Mouse (Mus musculus) brain, adult 2 months (tissue): Measurements from ENCODE around the gene Zfp553.

Experiments
- DNase-seq: peaks from one replicate; pipeline ENCODE4 v3.0.0; 2011; ENCODE audit warnings: low read depth, low spot score

Gene Zfp553

DNA sequence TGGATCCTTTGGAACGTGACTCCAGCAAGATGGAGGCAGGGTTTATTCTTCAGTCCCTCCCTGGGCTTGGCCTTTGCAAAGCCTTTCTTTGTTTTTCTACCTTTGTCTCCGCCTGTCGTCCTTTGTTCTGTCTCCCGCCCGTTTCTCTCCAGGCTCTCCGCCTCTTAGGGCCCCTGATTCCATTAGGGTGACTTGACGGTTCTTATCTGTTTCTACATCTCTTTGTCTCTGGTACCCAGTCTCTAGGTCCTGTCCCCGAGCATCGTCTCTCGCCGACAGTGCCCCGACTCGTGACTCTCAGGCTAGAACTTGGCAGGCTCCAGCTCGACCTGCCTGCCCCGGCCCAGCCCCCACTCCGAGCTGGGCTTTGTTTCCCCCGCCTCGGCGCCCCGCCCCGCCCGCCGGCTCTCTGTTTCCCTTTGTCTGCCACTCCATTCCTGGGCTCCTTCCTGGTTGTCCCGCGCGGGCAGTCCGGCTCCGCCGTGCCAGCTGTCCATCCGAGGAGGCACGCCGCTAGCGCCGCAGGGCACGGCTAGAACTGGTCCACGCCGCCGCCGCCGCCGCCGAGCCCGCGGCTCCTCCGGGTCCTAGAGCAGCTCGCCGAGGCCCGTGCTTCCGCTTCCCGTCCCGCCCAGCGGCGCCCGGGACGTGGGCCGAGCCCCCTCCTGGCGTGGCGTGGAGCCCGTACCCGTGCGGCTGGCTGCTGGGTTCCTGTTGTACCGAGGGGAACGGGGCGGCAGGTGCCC is at the start of gene Zfp553, which contains the start of gene Sept1:
Zfp553 (plus strand) TSS at position 440 of the 746 bp plus-strand sequence.
Sept1 (minus strand) TSS at position 509 of the 746 bp plus-strand sequence.
- peak; percentile 94 for DNase-seq

GRCm38 (mm10) chr7:127183345-127183744 is 49.5 kb upstream of the Zfp553 start:
- no peak for DNase-seq

- no peak for DNase-seq
Observed at GRCm38 (mm10) chr7:127183828-127184227, 49.0 kb upstream of the Zfp553 start.

DNA sequence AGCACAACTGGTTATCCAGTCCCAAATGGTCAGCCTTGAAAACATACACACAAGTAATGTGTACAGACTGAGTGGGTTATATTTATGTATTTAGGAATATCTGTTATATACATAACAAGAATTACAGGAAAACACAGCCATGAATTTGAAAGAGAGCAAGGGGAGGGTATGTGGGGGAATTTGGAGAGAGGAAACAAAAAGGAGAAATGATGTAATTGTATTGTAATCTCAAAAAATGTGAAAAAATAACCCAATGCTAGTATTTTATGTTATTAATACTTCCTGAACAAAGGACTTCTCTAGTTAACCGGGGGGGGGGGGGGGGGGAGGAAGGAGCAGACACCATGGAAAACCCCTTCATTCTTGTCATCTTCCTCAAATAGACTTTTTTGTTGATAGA is 48.1 kb upstream of the Zfp553 start:
- DNase-seq: no peak

GRCm38 (mm10) chr7:127185601-127186000 is 47.3 kb upstream of the Zfp553 start:
- peak; percentile 54 for DNase-seq

GRCm38 (mm10) chr7:127187351-127187750 is 45.5 kb upstream of the Zfp553 start:
- DNase-seq: no peak

DNA sequence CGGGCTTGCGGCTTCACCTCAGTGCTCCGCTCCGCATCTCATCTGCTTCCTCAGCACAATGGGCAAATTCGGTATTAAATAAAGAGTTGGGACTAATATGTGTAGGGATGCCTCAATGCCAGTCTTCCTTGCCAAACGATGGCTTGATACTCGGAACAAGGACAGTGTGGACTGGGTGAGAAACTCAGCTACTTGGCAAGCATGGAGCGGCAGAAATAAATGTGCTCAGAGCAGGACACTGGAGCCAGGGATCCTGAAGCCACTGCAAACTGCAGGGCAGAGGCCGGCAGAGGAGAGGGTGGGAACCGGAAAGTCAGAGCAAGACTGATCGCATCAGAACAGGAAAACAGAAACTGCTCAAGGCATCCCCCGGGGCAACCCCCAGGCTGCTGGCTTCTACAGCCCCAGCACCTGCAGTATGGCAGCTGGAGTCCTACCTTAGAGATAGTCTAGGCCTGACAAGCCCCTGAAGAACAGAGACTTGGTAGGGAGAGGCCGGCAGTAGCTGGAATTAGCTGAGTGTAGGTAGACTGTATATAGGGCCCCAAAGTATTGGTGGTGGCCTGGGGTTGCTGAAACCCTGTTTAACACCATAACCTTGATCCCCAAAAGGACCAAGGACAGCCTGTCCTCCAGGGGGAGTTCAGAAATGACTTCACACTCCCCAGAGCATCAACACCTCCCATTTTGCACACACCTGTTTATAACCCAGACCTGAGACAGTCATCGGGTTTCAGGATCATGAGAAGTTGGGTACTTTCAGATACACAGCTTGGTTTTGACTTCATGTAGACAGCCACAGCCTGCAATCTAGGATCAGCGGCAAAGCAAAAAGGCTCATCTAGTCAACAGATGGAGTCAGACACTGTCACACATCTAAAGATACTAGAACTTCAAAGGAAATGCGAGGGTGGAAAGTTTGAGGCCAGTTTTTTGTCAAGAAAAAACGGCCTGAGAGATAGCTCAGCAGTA is 44.3 kb upstream of the Zfp553 start:
- peak; percentile 62 for DNase-seq

DNA sequence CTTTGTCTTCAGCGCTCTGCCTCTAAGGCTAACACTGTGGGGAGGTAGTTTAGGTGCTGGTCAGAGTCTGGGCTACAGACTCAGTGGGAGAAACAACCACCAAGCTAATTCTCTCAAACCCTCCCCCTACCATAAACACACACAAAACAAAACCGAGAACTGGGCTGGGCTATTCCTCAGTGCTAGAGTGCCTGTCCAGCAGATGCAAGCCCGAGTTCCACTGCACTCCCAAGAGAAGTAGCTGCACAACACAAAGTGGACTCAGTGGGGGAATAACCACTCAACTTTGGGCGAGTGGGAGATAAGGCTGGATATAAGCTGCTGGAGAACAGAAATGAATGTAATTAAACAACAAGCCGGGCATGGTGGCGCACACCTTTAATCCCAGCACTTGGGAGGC is 42.2 kb upstream of the Zfp553 start:
- no peak for DNase-seq

DNA sequence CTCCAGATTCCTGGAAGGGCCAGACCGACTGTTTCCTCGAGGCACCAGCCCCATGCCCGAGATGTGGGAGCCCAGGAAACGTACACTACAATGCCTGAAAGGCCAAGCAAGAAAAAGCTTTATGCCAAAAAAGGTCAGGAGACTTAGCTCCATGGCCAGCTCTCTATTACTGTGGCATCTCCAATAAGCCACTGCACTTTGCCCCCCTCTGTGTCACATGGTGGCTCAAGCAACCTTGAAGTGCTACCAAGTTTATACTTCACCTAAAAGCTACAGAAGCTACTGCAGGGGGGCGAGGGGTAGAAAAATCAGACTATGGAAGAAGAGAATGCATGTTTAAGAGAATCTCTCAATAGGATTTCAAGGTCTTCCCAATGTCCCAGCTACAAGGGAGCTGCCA is 39.9 kb upstream of the Zfp553 start:
- no peak for DNase-seq

DNA sequence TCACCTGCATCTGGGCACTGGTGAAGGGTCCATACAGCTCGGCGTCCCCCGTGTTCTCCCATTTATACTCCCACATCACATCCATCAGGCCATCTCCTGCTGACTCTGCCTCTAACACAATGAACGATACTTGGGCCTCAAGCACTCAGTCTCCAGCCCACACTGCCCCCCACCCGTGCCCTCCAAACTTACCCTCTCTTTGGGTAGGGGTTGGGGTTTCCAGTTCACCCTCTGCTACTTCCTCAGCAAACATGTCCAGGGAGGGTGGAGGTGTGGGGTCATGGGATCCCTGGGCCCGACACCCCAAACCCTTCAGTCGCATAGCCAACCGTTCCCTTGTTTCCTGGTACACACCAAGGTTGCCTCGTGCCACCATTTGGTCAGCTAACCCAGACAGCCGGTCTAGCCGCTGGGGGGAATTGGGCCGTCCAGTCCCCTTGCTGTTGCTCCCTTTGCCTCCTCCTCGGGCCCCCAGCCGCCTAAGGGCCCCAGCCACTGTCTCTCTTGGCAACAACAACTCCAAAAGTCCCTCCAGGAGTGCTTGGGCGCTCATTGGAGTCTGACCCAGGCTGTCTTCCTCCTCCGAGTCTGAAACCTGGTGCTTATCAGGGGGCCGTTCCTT is 38.7 kb upstream of the Zfp553 start:
- DNase-seq: no peak

DNA sequence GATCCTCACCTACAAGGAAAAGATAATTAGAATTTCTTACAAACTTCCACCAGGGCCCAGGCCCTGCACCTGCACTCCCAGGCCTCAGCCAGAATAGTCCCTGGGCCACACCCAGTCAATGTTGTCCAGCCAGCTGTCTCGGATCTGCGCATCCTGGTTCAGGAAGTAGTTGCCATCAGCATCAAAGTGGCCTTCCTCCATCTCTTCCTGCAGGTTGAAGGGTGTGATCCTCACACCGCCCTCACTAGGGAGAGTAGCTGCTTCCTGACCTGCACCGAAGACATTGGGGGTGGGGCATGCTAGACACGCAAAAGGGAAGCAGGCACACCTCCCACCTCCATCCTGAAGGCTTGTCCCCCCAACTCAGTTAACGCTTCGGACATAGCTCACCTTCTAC is 38.2 kb upstream of the Zfp553 start:
- DNase-seq: no peak

GRCm38 (mm10) chr7:127195544-127196295 is 37.1 kb upstream of the Zfp553 start, which contains the start of gene Cd2bp2:
Gene Cd2bp2, minus strand, starts transcription at chr7:127196050.
- peak; percentile 99 for DNase-seq

GRCm38 (mm10) chr7:127196484-127196883 is 36.4 kb upstream of the Zfp553 start:
- no peak for DNase-seq

GRCm38 (mm10) chr7:127206606-127207005 is 26.3 kb upstream of the Zfp553 start:
- peak; percentile 30 for DNase-seq

DNA sequence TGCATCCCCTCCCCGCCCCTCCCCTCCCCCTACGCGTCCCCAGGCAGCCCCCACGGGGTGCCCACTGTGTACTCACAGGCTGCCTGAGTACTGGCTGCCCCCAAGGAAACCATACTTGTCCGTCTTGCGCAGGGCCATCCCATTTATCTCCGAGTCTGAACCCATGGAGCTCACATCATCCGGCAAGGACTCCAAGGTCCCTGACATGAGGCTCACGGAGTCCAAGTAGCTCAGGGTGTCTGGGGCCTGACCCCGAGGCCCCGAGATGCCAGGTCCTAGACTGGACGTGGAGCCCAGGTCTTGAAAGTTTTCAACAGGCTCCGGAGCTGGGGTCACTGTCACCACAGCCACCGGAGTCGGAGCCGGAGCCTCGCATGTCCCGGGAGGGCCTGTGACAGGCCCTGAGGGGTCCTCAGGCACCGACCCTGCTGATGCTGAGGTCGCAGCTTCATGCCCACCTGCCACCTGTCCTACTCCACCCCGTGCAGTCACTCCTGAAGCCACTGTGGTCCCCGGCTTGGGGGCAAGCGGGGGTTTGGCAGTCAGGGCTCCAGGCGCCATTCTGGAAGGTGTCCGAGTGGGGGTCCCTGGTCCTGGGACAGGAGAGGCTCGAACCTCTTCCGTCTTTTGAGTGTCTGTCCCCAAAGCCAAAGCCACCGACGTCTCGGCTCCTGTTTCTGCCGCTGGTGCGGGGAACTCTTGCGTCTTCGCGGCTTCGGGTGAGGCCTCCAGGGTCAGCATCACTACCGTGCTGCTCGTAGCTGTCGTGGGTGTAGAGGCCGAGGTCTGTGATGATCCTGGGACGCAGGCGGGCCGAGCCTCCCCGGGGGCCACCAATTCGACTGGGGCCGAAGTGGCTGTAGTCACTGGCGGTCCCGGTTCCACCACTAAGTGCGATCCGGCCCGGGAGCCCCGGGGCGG is 25.2 kb upstream of the Zfp553 start:
- no peak for DNase-seq

- DNase-seq: no peak
Observed at GRCm38 (mm10) chr7:127208295-127208552, 24.6 kb upstream of the Zfp553 start, which contains the start of gene Tbc1d10b. Gene Tbc1d10b, minus strand, starts transcription at chr7:127208468.

GRCm38 (mm10) chr7:127208553-127209438 is 24.1 kb upstream of the Zfp553 start, which contains the start of gene Mylpf:
Gene Mylpf, plus strand, starts transcription at chr7:127208890.
- DNase-seq: peak; percentile 100

- no peak for DNase-seq
Observed at GRCm38 (mm10) chr7:127209851-127210250, 23.0 kb upstream of the Zfp553 start.

GRCm38 (mm10) chr7:127210266-127210665 is 22.6 kb upstream of the Zfp553 start:
- no peak for DNase-seq
